ENCODE assay signal across 10 mouse cellular contexts in genomic region chr9:43252790-43253189, GRCm38 (mm10). TPM values are rescaled to one million over a fixed set of nuclear protein-coding genes. Genes with fewer than 3 reads are reported as not detected.
A peak's percentile ranks its signal among the peaks of the same experiment; 100 is the strongest.
DNase-seq lines count a peak whose midpoint lies in the region; ATAC-seq lines count a peak whose summit lies in the region.
"Had no signal": no experiment of that assay in that cellular context is flagged by ENCODE, and none has a peak within 500 bp of the region (broad histone marks: within the 10 kb centered on the region; RNA-seq: fewer than 3 reads in every experiment).

No protein-coding gene starts in this region.

- intact Hi-C loops in heart, postnatal 36 days (cut with DNase I), result no loop called here
- intact Hi-C loops in left cerebral cortex, postnatal 4 days (cut with DNase I), result no loop called here

- H3K27ac ChIP-seq in heart, embryonic 10.5 days, result peak overlapping the region; percentile 77
- H3K27ac ChIP-seq in lung, embryonic 15.5 days, result peak overlapping the region; percentile 73
- H3K27ac ChIP-seq in limb, embryonic 10.5 days, result peak overlapping the region; percentile 96
- H3K27ac ChIP-seq in stomach, embryonic 16.5 days (ENCODE audit: low read length), result peak overlapping the region; percentile 86

- H3K4me2 ChIP-seq in lung, embryonic 15.5 days, result no peak overlapping the region
- 0 out of 2 replicates have a peak overlapping the region, but pooled peaks have one; percentile 5 for H3K4me2 ChIP-seq in stomach, embryonic 16.5 days (ENCODE audit: low read depth, low read length)

- no peak overlapping the region for H3K4me3 ChIP-seq in heart, embryonic 10.5 days
- H3K4me3 ChIP-seq in lung, embryonic 15.5 days, result no peak overlapping the region
- H3K4me3 ChIP-seq in limb, embryonic 10.5 days, result peak overlapping the region; percentile 42
- no peak overlapping the region for H3K4me3 ChIP-seq in stomach, embryonic 16.5 days (replicated peaks; ENCODE audit: low read length)

- peaks cover 6% of the 10 kb centered on the region; the same call in 1 of the 2 replicates for H3K27me3 ChIP-seq in heart, embryonic 10.5 days (ENCODE audit: insufficient read depth, poor library complexity, severe bottlenecking)
- H3K27me3 ChIP-seq in lung, embryonic 15.5 days, result no peaks in the 10 kb centered on the region
- no peaks in the 10 kb centered on the region for H3K27me3 ChIP-seq in limb, embryonic 10.5 days (ENCODE audit: low read depth, poor library complexity, severe bottlenecking)
- H3K27me3 ChIP-seq in stomach, embryonic 16.5 days (ENCODE audit: control insufficient read depth, insufficient read depth, low read length), result no peaks in the 10 kb centered on the region

- ATAC-seq in lung, embryonic 15.5 days (ENCODE audit: borderline replicate concordance, extremely low read depth, low FRiP score, low TSS enrichment), result no peak
- peak; percentile 59; the same call in 1 of the 2 replicates for ATAC-seq in stomach, embryonic 16.5 days (ENCODE audit: insufficient read depth, low FRiP score)

- H3K36me3 ChIP-seq in heart, embryonic 10.5 days, result no peaks in the 10 kb centered on the region
- no peaks in the 10 kb centered on the region for H3K36me3 ChIP-seq in lung, embryonic 15.5 days
- H3K36me3 ChIP-seq in limb, embryonic 10.5 days, result no peaks in the 10 kb centered on the region
- no peaks in the 10 kb centered on the region for H3K36me3 ChIP-seq in stomach, embryonic 16.5 days (ENCODE audit: control insufficient read depth, insufficient read depth, low read length)

- peaks cover 28% of the 10 kb centered on the region for H3K4me1 ChIP-seq in heart, embryonic 10.5 days
- peaks cover 12% of the 10 kb centered on the region for H3K4me1 ChIP-seq in lung, embryonic 15.5 days
- H3K4me1 ChIP-seq in limb, embryonic 10.5 days, result peaks cover 90% of the 10 kb centered on the region
- H3K4me1 ChIP-seq in stomach, embryonic 16.5 days (ENCODE audit: control insufficient read depth, insufficient read depth, low read length), result peaks cover 10% of the 10 kb centered on the region; the same call in 1 of the 2 replicates

- H3K9ac ChIP-seq in lung, embryonic 15.5 days, result no peak overlapping the region
- H3K9ac ChIP-seq in stomach, embryonic 16.5 days (ENCODE audit: low read length), result 0 out of 2 replicates have a peak overlapping the region, but pooled peaks have one; percentile 29

- no peak for DNase-seq in heart, embryonic 10.5 days (ENCODE audit: low spot score)
- no peak for DNase-seq in heart, postnatal 36 days
- DNase-seq in lung, postnatal 36 days, result no peak
- peak; percentile 86 for DNase-seq in limb, embryonic 10.5 days (ENCODE audit: low spot score)
- no peak for DNase-seq in ovary, adult 18-20 months (ENCODE audit: low spot score)
- DNase-seq in left cerebral cortex, postnatal 4 days, result no peak
- DNase-seq: lung, adult 18-20 months had no signal

- H3K9me3 ChIP-seq in heart, embryonic 10.5 days, result no peaks in the 10 kb centered on the region
- H3K9me3 ChIP-seq in lung, embryonic 15.5 days, result no peaks in the 10 kb centered on the region
- no peaks in the 10 kb centered on the region for H3K9me3 ChIP-seq in limb, embryonic 10.5 days (replicated peaks)
- no peaks in the 10 kb centered on the region for H3K9me3 ChIP-seq in stomach, embryonic 16.5 days (replicated peaks; ENCODE audit: control insufficient read depth, low read length)

- WGBS in heart, embryonic 10.5 days, result 56% methylated on average over 3 of the region's 3 CpGs
- WGBS in lung, embryonic 15.5 days, result 36% methylated on average over 3 of the region's 3 CpGs
- 16% methylated on average over 3 of the region's 3 CpGs for WGBS in limb, embryonic 10.5 days
- WGBS in stomach, embryonic 16.5 days, result 34% methylated on average over 3 of the region's 3 CpGs

RNA-seq across cellular contexts. Expression of gene Oaf, which starts 13.1 kb away (rescaled TPM):
- 31.1 and 39.8 TPM in 2 replicates for polyA plus RNA-seq in heart, embryonic 10.5 days (2016; fragmentation: Nextera tagmentation; extraction: Ambion mirVana)
- 1 to 10 TPM; 8.2 to 8.9 TPM for total RNA-seq in heart, postnatal 36 days (2021)
- 48.9 and 54.2 TPM in 2 replicates for polyA plus RNA-seq in lung, embryonic 15.5 days (2015; fragmentation: Nextera tagmentation; extraction: Ambion mirVana)
- 68.6 and 87.4 TPM in 2 replicates for polyA plus RNA-seq in limb, embryonic 10.5 days (2016; fragmentation: Nextera tagmentation; extraction: Ambion mirVana)
- polyA plus RNA-seq in stomach, embryonic 16.5 days (2015; fragmentation: Nextera tagmentation; extraction: Ambion mirVana), result 31.4 and 36.2 TPM in 2 replicates
- 1 to 10 TPM; 3.6 to 4.1 TPM for total RNA-seq in left cerebral cortex, postnatal 4 days (2021)

RNA-seq across cellular contexts. Expression of gene Pou2f3, which starts 42.6 kb away (rescaled TPM):
- 0.10 TPM in 1 of 2 replicates, not detected in the other for polyA plus RNA-seq in heart, embryonic 10.5 days (2016; fragmentation: Nextera tagmentation; extraction: Ambion mirVana)
- under 1 TPM; 0.14 to 0.27 TPM for total RNA-seq in heart, postnatal 36 days (2021)
- 0.08 and 0.22 TPM in 2 replicates for polyA plus RNA-seq in lung, embryonic 15.5 days (2015; fragmentation: Nextera tagmentation; extraction: Ambion mirVana)
- 0.08 TPM in 1 of 2 replicates, not detected in the other for polyA plus RNA-seq in limb, embryonic 10.5 days (2016; fragmentation: Nextera tagmentation; extraction: Ambion mirVana)
- polyA plus RNA-seq in stomach, embryonic 16.5 days (2015; fragmentation: Nextera tagmentation; extraction: Ambion mirVana), result 0.97 and 0.98 TPM in 2 replicates
- not detected for total RNA-seq in left cerebral cortex, postnatal 4 days (2021)
- polyA plus RNA-seq: neural tube, embryonic 14.5 days had no signal

RNA-seq across cellular contexts. Expression of gene Trim29, which starts 57.9 kb away (rescaled TPM):
- 0.30 and 0.88 TPM in 2 replicates for polyA plus RNA-seq in heart, embryonic 10.5 days (2016; fragmentation: Nextera tagmentation; extraction: Ambion mirVana)
- total RNA-seq in heart, postnatal 36 days (2021), result under 1 TPM in 1 of 2 experiments, not detected in 1; 0.11 TPM
- 1.1 and 3.3 TPM in 2 replicates for polyA plus RNA-seq in lung, embryonic 15.5 days (2015; fragmentation: Nextera tagmentation; extraction: Ambion mirVana)
- 5.8 and 5.9 TPM in 2 replicates for polyA plus RNA-seq in limb, embryonic 10.5 days (2016; fragmentation: Nextera tagmentation; extraction: Ambion mirVana)
- 54.1 and 69.6 TPM in 2 replicates for polyA plus RNA-seq in stomach, embryonic 16.5 days (2015; fragmentation: Nextera tagmentation; extraction: Ambion mirVana)
- not detected for total RNA-seq in left cerebral cortex, postnatal 4 days (2021)
- polyA plus RNA-seq: neural tube, embryonic 14.5 days had no signal
